Mouse (Mus musculus): ENCODE measurements around the gene Gabrb2. TPM values are rescaled to one million over a fixed set of nuclear protein-coding genes. Genes with fewer than 3 reads are reported as not detected.

Gene Gabrb2
- 0.03 TPM in 1 of 2 replicates, not detected in the other for polyA plus RNA-seq (2012)

GRCm38 (mm10) chr11:42418996-42419782 is at the start of gene Gabrb2:
Gabrb2 (plus strand) TSS chr11:42419757.
- no peak within 1 kb of the TSS for H3K4me3 ChIP-seq (replicated peaks)
- TF ChIP-seq TAL1 (IDR thresholded peaks at IDR 0.05; ENCODE audit: low read length) (no peak), GATA1 (IDR thresholded peaks at IDR 0.05; ENCODE audit: low read length) (no peak)

GRCm38 (mm10) chr11:42378983-42379382 is 40.6 kb upstream of the Gabrb2 start:
- Histone ChIP-seq H3K27me3 (ENCODE audit: control insufficient read depth) (no peaks in the 10 kb centered on the region), H3K4me3 (replicated peaks) (no peak overlapping the region), H3K9me3 (ENCODE audit: control insufficient read depth, low read length) (no peaks in the 10 kb centered on the region), H3K36me3 (ENCODE audit: control insufficient read depth) (no peaks in the 10 kb centered on the region), H3K4me1 (ENCODE audit: control insufficient read depth) (no peaks in the 10 kb centered on the region)
- TF ChIP-seq GATA1 (IDR thresholded peaks at IDR 0.05; ENCODE audit: low read length), result no peak

More at GRCm38 (mm10) chr11:42418996-42419782, at the start of gene Gabrb2:
- Histone ChIP-seq H3K4me1 (ENCODE audit: control insufficient read depth) (no peaks in the 10 kb centered on the region), H3K27me3 (ENCODE audit: control insufficient read depth) (peaks cover 9% of the 10 kb centered on the region; the same call in 1 of the 2 replicates), H3K36me3 (ENCODE audit: control insufficient read depth) (no peaks in the 10 kb centered on the region), H3K9me3 (ENCODE audit: control insufficient read depth, low read length) (no peaks in the 10 kb centered on the region)

GRCm38 (mm10) chr11:42386486-42386885 is 33.1 kb upstream of the Gabrb2 start:
- no peaks in the 10 kb centered on the region for H3K27me3 ChIP-seq (ENCODE audit: control insufficient read depth)
- TF ChIP-seq GATA1 (IDR thresholded peaks at IDR 0.05; ENCODE audit: low read length) (no peak), TAL1 (IDR thresholded peaks at IDR 0.05; ENCODE audit: low read length) (no peak)

GRCm38 (mm10) chr11:42390682-42391290 is 28.8 kb upstream of the Gabrb2 start:
- Histone ChIP-seq H3K27me3 (ENCODE audit: control insufficient read depth) (no peaks in the 10 kb centered on the region), H3K36me3 (ENCODE audit: control insufficient read depth) (no peaks in the 10 kb centered on the region), H3K9me3 (ENCODE audit: control insufficient read depth, low read length) (no peaks in the 10 kb centered on the region), H3K4me3 (replicated peaks) (no peak overlapping the region), H3K4me1 (ENCODE audit: control insufficient read depth) (no peaks in the 10 kb centered on the region)
- TF ChIP-seq TAL1 (IDR thresholded peaks at IDR 0.05; ENCODE audit: low read length) (no peak), GATA1 (IDR thresholded peaks at IDR 0.05; ENCODE audit: low read length) (no peak)

More at GRCm38 (mm10) chr11:42386486-42386885, 33.1 kb upstream of the Gabrb2 start:
- Histone ChIP-seq H3K4me1 (ENCODE audit: control insufficient read depth) (no peaks in the 10 kb centered on the region), H3K4me3 (replicated peaks) (no peak overlapping the region), H3K36me3 (ENCODE audit: control insufficient read depth) (no peaks in the 10 kb centered on the region), H3K9me3 (ENCODE audit: control insufficient read depth, low read length) (no peaks in the 10 kb centered on the region)

- Histone ChIP-seq H3K4me3 (replicated peaks) (no peak overlapping the region), H3K27me3 (ENCODE audit: control insufficient read depth) (no peaks in the 10 kb centered on the region), H3K36me3 (ENCODE audit: control insufficient read depth) (no peaks in the 10 kb centered on the region), H3K4me1 (ENCODE audit: control insufficient read depth) (no peaks in the 10 kb centered on the region), H3K9me3 (ENCODE audit: control insufficient read depth, low read length) (peaks cover 3% of the 10 kb centered on the region; the same call in 1 of the 2 replicates)
- no peak for TF ChIP-seq TAL1 (IDR thresholded peaks at IDR 0.05; ENCODE audit: low read length)
- TF ChIP-seq GATA1 (IDR thresholded peaks at IDR 0.05; ENCODE audit: low read length), result no peak
Measured at GRCm38 (mm10) chr11:42393451-42393850, 26.1 kb upstream of the Gabrb2 start.

GRCm38 (mm10) chr11:42419791-42420633 is 455 bp downstream of the Gabrb2 start:
- H3K4me1 ChIP-seq (ENCODE audit: control insufficient read depth), result no peaks in the 10 kb centered on the region
- no peaks in the 10 kb centered on the region for H3K9me3 ChIP-seq (ENCODE audit: control insufficient read depth, low read length)
- H3K36me3 ChIP-seq (ENCODE audit: control insufficient read depth), result no peaks in the 10 kb centered on the region
- H3K4me3 ChIP-seq (replicated peaks), result no peak overlapping the region
- H3K27me3 ChIP-seq (ENCODE audit: control insufficient read depth), result peaks cover 9% of the 10 kb centered on the region; the same call in 1 of the 2 replicates
- TF ChIP-seq TAL1 (IDR thresholded peaks at IDR 0.05; ENCODE audit: low read length) (no peak), GATA1 (IDR thresholded peaks at IDR 0.05; ENCODE audit: low read length) (no peak)

GRCm38 (mm10) chr11:42420634-42421470 is 1.3 kb downstream of the Gabrb2 start:
- Histone ChIP-seq H3K36me3 (ENCODE audit: control insufficient read depth) (no peaks in the 10 kb centered on the region), H3K27me3 (ENCODE audit: control insufficient read depth) (peaks cover 9% of the 10 kb centered on the region; the same call in 1 of the 2 replicates), H3K4me3 (replicated peaks) (no peak overlapping the region), H3K4me1 (ENCODE audit: control insufficient read depth) (no peaks in the 10 kb centered on the region), H3K9me3 (ENCODE audit: control insufficient read depth, low read length) (no peaks in the 10 kb centered on the region)
- TF ChIP-seq GATA1 (IDR thresholded peaks at IDR 0.05; ENCODE audit: low read length) (no peak), TAL1 (IDR thresholded peaks at IDR 0.05; ENCODE audit: low read length) (no peak)

GRCm38 (mm10) chr11:42423231-42423630 is 3.7 kb downstream of the Gabrb2 start:
- TF ChIP-seq GATA1 (IDR thresholded peaks at IDR 0.05; ENCODE audit: low read length) (no peak), TAL1 (IDR thresholded peaks at IDR 0.05; ENCODE audit: low read length) (no peak)
- Histone ChIP-seq H3K36me3 (ENCODE audit: control insufficient read depth) (no peaks in the 10 kb centered on the region), H3K9me3 (ENCODE audit: control insufficient read depth, low read length) (no peaks in the 10 kb centered on the region), H3K4me3 (replicated peaks) (no peak overlapping the region), H3K4me1 (ENCODE audit: control insufficient read depth) (no peaks in the 10 kb centered on the region), H3K27me3 (ENCODE audit: control insufficient read depth) (peaks cover 9% of the 10 kb centered on the region; the same call in 1 of the 2 replicates)
